Mouse (Mus musculus) ES-E14 (cell line): ENCODE data around the gene Gnb2.

Experiments
- CHD2 ChIP-seq: IDR thresholded peaks from 2 replicates; pipeline ENCODE4 v1.6.1; 2014; ENCODE audit warnings: mild to moderate bottlenecking, low read depth, low read length, inconsistent platforms
- HCFC1 ChIP-seq: IDR thresholded peaks from 2 replicates; pipeline ENCODE4 v1.6.1; 2012; ENCODE audit warnings: low read length, inconsistent platforms, borderline replicate concordance; ENCODE audit not compliant: insufficient read depth
- ZC3H11A ChIP-seq: IDR thresholded peaks from 2 replicates; pipeline ENCODE4 v1.6.1; 2012; ENCODE audit warnings: low read depth, mild to moderate bottlenecking, inconsistent platforms, low read length, borderline replicate concordance
- ZNF384 ChIP-seq: IDR thresholded peaks from 2 replicates; pipeline ENCODE4 v1.6.1; 2012; ENCODE audit warnings: low read depth, low read length, inconsistent platforms

GRCm38 (mm10) chr5:137568223-137568798 is 35.0 kb upstream of the Gnb2 start:
- TF ChIP-seq ZC3H11A (no peak), HCFC1 (no peak), CHD2 (no peak), ZNF384 (no peak)
